Mouse (Mus musculus) urinary bladder, postnatal 36 days (tissue): Measurements from ENCODE around the gene Ubxn10.

Experiments used
- DNase-seq, 2 experiments: peaks; one replicate each; pipeline ENCODE4 v3.0.0; 2022; ENCODE audit warnings: low spot score in 2 of 2, mixed read lengths in 1 of 2

Gene Ubxn10

GRCm38 (mm10) chr4:138734105-138734504 is 2.9 kb downstream of the Ubxn10 start:
- DNase-seq = no peak

- DNase-seq = peak in 1 of 2 experiments; percentile 12
These were observed 7.8 kb downstream of the Ubxn10 start for GRCm38 (mm10) chr4:138729018-138729703.

GRCm38 (mm10) chr4:138725751-138726150 is 11.2 kb downstream of the Ubxn10 start:
- DNase-seq = no peak

GRCm38 (mm10) chr4:138725127-138725461 is 11.9 kb downstream of the Ubxn10 start:
- peak in 1 of 2 experiments; percentile 51 for DNase-seq

- no peak for DNase-seq
These were observed 12.4 kb downstream of the Ubxn10 start, which contains the start of gene Pla2g2c for GRCm38 (mm10) chr4:138724354-138725126. Gene Pla2g2c (plus strand): TSS chr4:138724792.

- no peak for DNase-seq
These were observed 13.3 kb downstream of the Ubxn10 start for GRCm38 (mm10) chr4:138723493-138724281.

GRCm38 (mm10) chr4:138719264-138719596 is 17.7 kb downstream of the Ubxn10 start:
- no peak for DNase-seq

- DNase-seq = no peak
These were observed 18.2 kb downstream of the Ubxn10 start for GRCm38 (mm10) chr4:138718586-138719263.

GRCm38 (mm10) chr4:138716697-138717096 is 20.3 kb downstream of the Ubxn10 start:
- DNase-seq = no peak

- DNase-seq = no peak
These were observed 22.8 kb downstream of the Ubxn10 start for GRCm38 (mm10) chr4:138714186-138714585.

GRCm38 (mm10) chr4:138712621-138713020 is 24.3 kb downstream of the Ubxn10 start:
- DNase-seq = no peak

GRCm38 (mm10) chr4:138712096-138712495 is 24.9 kb downstream of the Ubxn10 start:
- no peak for DNase-seq

GRCm38 (mm10) chr4:138711051-138711820 is 25.7 kb downstream of the Ubxn10 start:
- no peak for DNase-seq

GRCm38 (mm10) chr4:138710633-138711032 is 26.3 kb downstream of the Ubxn10 start:
- no peak for DNase-seq

- no peak for DNase-seq
These were observed 27.0 kb downstream of the Ubxn10 start for GRCm38 (mm10) chr4:138709944-138710343.

GRCm38 (mm10) chr4:138709246-138709645 is 27.7 kb downstream of the Ubxn10 start:
- DNase-seq = no peak

- peak; percentile 42 to 58 for DNase-seq
These were observed 28.3 kb downstream of the Ubxn10 start for GRCm38 (mm10) chr4:138708636-138709035.

- no peak for DNase-seq
These were observed 30.3 kb downstream of the Ubxn10 start for GRCm38 (mm10) chr4:138706620-138707019.

- DNase-seq = no peak
These were observed 32.8 kb downstream of the Ubxn10 start for GRCm38 (mm10) chr4:138704169-138704568.

- no peak for DNase-seq
These were observed 33.4 kb downstream of the Ubxn10 start for GRCm38 (mm10) chr4:138703591-138703990.

- DNase-seq = no peak
These were observed 34.4 kb downstream of the Ubxn10 start for GRCm38 (mm10) chr4:138702528-138702927.
